In genomic region chr15:102386640-102387039, GRCm38 (mm10) we compare ENCODE assay signal across 18 mouse cellular contexts. TPM values are rescaled to one million over a fixed set of nuclear protein-coding genes. Genes with fewer than 3 reads are reported as not detected.
DNase-seq lines count a peak whose midpoint lies in the region; ATAC-seq and TF ChIP-seq lines count a peak whose summit lies in the region.
"Had no signal": no experiment of that assay in that cellular context is flagged by ENCODE, and none has a peak within 500 bp of the region (broad histone marks: within the 10 kb centered on the region; RNA-seq: fewer than 3 reads in every experiment).

No protein-coding gene starts in this region.

- no peaks in the 10 kb centered on the region for H3K9me3 ChIP-seq in liver, embryonic 11.5 days (ENCODE audit: control insufficient read depth, low read length)
- no peaks in the 10 kb centered on the region for H3K9me3 ChIP-seq in MEL (replicated peaks; ENCODE audit: insufficient read depth, low read length)
- H3K9me3 ChIP-seq in midbrain, embryonic 14.5 days (ENCODE audit: control insufficient read depth, low read length): no peaks in the 10 kb centered on the region
- H3K9me3 ChIP-seq: forebrain, embryonic 13.5 days; limb, embryonic 13.5 days; midbrain, embryonic 10.5 days; neural tube, embryonic 13.5 days had no signal

- ATAC-seq in liver, embryonic 11.5 days (replicated peaks; ENCODE audit: low FRiP score): no peak
- peak; percentile 68 for ATAC-seq in megakaryocyte-erythroid progenitor cell, adult 5-6 weeks (replicated peaks; ENCODE audit: low FRiP score, low TSS enrichment, poor library complexity, severe bottlenecking)
- no peak for ATAC-seq in midbrain, embryonic 14.5 days (ENCODE audit: low FRiP score, low TSS enrichment)
- ATAC-seq: forebrain, embryonic 13.5 days; inflammation-experienced regulatory T-cells, adult 6 months; lung, postnatal 0 days had no signal

- no peak overlapping the region for H3K4me3 ChIP-seq in liver, embryonic 11.5 days (ENCODE audit: low read depth, low read length)
- peak overlapping the region; percentile 24 to 45 for H3K4me3 ChIP-seq in MEL (ENCODE audit: control insufficient read depth in 1 of 2, insufficient read depth in 1 of 2, low read depth in 2 of 2, low read length in 2 of 2)
- H3K4me3 ChIP-seq in midbrain, embryonic 14.5 days (replicated peaks; ENCODE audit: low read depth, low read length): no peak overlapping the region
- H3K4me3 ChIP-seq: forebrain, embryonic 13.5 days; limb, embryonic 13.5 days; midbrain, embryonic 10.5 days; neural tube, embryonic 13.5 days had no signal

- H3K4me2 ChIP-seq in liver, embryonic 11.5 days: no peak overlapping the region; the same call in 1 of the 2 replicates
- H3K4me2 ChIP-seq in midbrain, embryonic 14.5 days (ENCODE audit: low read length): no peak overlapping the region
- H3K4me2 ChIP-seq: forebrain, embryonic 13.5 days; limb, embryonic 13.5 days; neural tube, embryonic 13.5 days had no signal

- TF ChIP-seq CTCF in MEL (IDR thresholded peaks at IDR 0.05 in 2 of 3, conservative IDR thresholded peaks at IDR 0.05 in 1 of 3; ENCODE audit: control insufficient read depth in 1 of 3, insufficient read depth in 1 of 3, low read depth in 2 of 3, low read length in 3 of 3, poor library complexity in 1 of 3, severe bottlenecking in 1 of 3): no peak

- TF ChIP-seq POLR2A in MEL (IDR thresholded peaks at IDR 0.05; ENCODE audit: control insufficient read depth in 1 of 2, insufficient read depth in 1 of 2, low read depth in 1 of 2, low read length in 2 of 2, poor library complexity in 1 of 2): no peak

- peak; percentile 73 for DNase-seq in liver
- no peak for DNase-seq in liver, embryonic 11.5 days (ENCODE audit: low spot score)
- DNase-seq in MEL (ENCODE audit: low read depth, low spot score): peak; percentile 87
- DNase-seq in induced T-regulatory cell, adult 2 months (ENCODE audit: low read depth): peak; percentile 59
- no peak for DNase-seq in urinary bladder, postnatal 36 days (ENCODE audit: low spot score in 2 of 2)
- DNase-seq in midbrain, embryonic 14.5 days: no peak
- DNase-seq in adrenal gland, adult 18-20 months (ENCODE audit: low spot score in 2 of 2): no peak
- DNase-seq: cerebellum, postnatal 14 days; kidney, adult 8-10 months; layer of hippocampus, adult 9-11 months; thymus, adult 2 months had no signal

- TF ChIP-seq RAD21 in MEL (IDR thresholded peaks at IDR 0.05; ENCODE audit: low read depth, low read length): no peak

- H3K4me1 ChIP-seq in liver, embryonic 11.5 days (replicated peaks; ENCODE audit: control insufficient read depth, insufficient read depth, low read length): peaks cover 6% of the 10 kb centered on the region
- H3K4me1 ChIP-seq in MEL (ENCODE audit: control insufficient read depth in 1 of 2, insufficient read depth in 2 of 2, low read length in 2 of 2): peaks cover 2 to 7% of the 10 kb centered on the region in 2 experiments; a peak in 3 of 4 replicates
- H3K4me1 ChIP-seq in midbrain, embryonic 14.5 days (ENCODE audit: control insufficient read depth, insufficient read depth, low read length): no peaks in the 10 kb centered on the region
- H3K4me1 ChIP-seq: forebrain, embryonic 13.5 days; limb, embryonic 13.5 days; midbrain, embryonic 10.5 days had no signal

- TF ChIP-seq EP300 in MEL (IDR thresholded peaks at IDR 0.05; ENCODE audit: low read depth in 1 of 2, low read length in 2 of 2): no peak

- H3K27ac ChIP-seq in liver, embryonic 11.5 days (ENCODE audit: low read depth, low read length): no peak overlapping the region
- no peak overlapping the region for H3K27ac ChIP-seq in MEL (ENCODE audit: control insufficient read depth, low read depth, low read length)
- H3K27ac ChIP-seq in midbrain, embryonic 14.5 days (replicated peaks; ENCODE audit: low read depth, low read length): no peak overlapping the region
- H3K27ac ChIP-seq: forebrain, embryonic 13.5 days; limb, embryonic 13.5 days; midbrain, embryonic 10.5 days; neural tube, embryonic 13.5 days had no signal

- 46% methylated on average over 9 of the region's 9 CpGs for WGBS in liver, embryonic 11.5 days
- 61% methylated on average over 9 of the region's 9 CpGs for WGBS in midbrain, embryonic 14.5 days

- H3K9ac ChIP-seq in liver, embryonic 11.5 days (ENCODE audit: low read depth, low read length): no peak overlapping the region
- H3K9ac ChIP-seq in MEL (ENCODE audit: control insufficient read depth, low read depth, low read length, poor library complexity, severe bottlenecking): no peak overlapping the region
- no peak overlapping the region for H3K9ac ChIP-seq in midbrain, embryonic 14.5 days (replicated peaks; ENCODE audit: low read length)
- H3K9ac ChIP-seq: forebrain, embryonic 13.5 days; limb, embryonic 13.5 days; neural tube, embryonic 13.5 days had no signal

- no peaks in the 10 kb centered on the region for H3K36me3 ChIP-seq in liver, embryonic 11.5 days (ENCODE audit: control insufficient read depth, insufficient read depth, low read length)
- H3K36me3 ChIP-seq in MEL (ENCODE audit: control insufficient read depth in 1 of 2, insufficient read depth in 2 of 2, low read length in 2 of 2): peaks cover 0 to 5% of the 10 kb centered on the region in 2 experiments; a peak in 2 of 4 replicates
- H3K36me3 ChIP-seq in midbrain, embryonic 14.5 days (ENCODE audit: control insufficient read depth, insufficient read depth, low read length): no peaks in the 10 kb centered on the region
- H3K36me3 ChIP-seq: limb, embryonic 13.5 days; midbrain, embryonic 10.5 days; neural tube, embryonic 13.5 days had no signal

- H3K27me3 ChIP-seq in liver, embryonic 11.5 days (replicated peaks; ENCODE audit: control insufficient read depth, insufficient read depth, low read length): no peaks in the 10 kb centered on the region
- no peaks in the 10 kb centered on the region for H3K27me3 ChIP-seq in MEL (ENCODE audit: control insufficient read depth in 1 of 2, insufficient read depth in 2 of 2, low read length in 2 of 2)
- H3K27me3 ChIP-seq in midbrain, embryonic 14.5 days (ENCODE audit: control insufficient read depth, insufficient read depth, low read length): no peaks in the 10 kb centered on the region
- H3K27me3 ChIP-seq: limb, embryonic 13.5 days; neural tube, embryonic 13.5 days had no signal

- no peaks in the 10 kb centered on the region for H3K79me2 ChIP-seq in MEL (ENCODE audit: control insufficient read depth, insufficient read depth, low read length, poor library complexity)

TF ChIP-seq in MEL, 35 proteins besides CTCF, POLR2A, EP300 and RAD21 (continues in another document):
- no peak for TF ChIP-seq TBP (IDR thresholded peaks at IDR 0.05; ENCODE audit: low read depth, low read length)

RNA-seq across cellular contexts. Expression of gene Sp1, which starts 19.3 kb away (rescaled TPM):
- 9.7 and 10.6 TPM in 2 replicates for polyA plus RNA-seq in liver, embryonic 11.5 days (2014; fragmentation: Nextera tagmentation; extraction: Ambion mirVana)
- total RNA-seq in MEL (2012; rRNA removed): 16.3 and 22.0 TPM in 2 replicates
- polyA plus RNA-seq in MEL (2012; ENCODE audit: insufficient read depth in 1 of 2, insufficient read length in 2 of 2, low read depth in 1 of 2, low replicate concordance in 2 of 2, missing spikeins in 1 of 2): 10 to 100 TPM; 47.2 to 92.3 TPM
- total RNA-seq in megakaryocyte-erythroid progenitor cell, adult 5-6 weeks (2014; fragmentation: Nextera tagmentation): 68.0 and 80.3 TPM in 2 replicates
- 45.0 and 62.2 TPM in 2 replicates for total RNA-seq in megakaryocyte-erythroid progenitor cell, adult 5-6 weeks (2017)
- polyA plus RNA-seq in midbrain, embryonic 14.5 days (2014; fragmentation: Nextera tagmentation; extraction: Ambion mirVana): 6.0 and 7.4 TPM in 2 replicates
- 10 to 100 TPM; 61.1 to 62.1 TPM for total RNA-seq in adrenal gland, adult 18-20 months (2021)

RNA-seq across cellular contexts. Expression of gene Sp7, which starts 19.7 kb away (rescaled TPM):
- polyA plus RNA-seq in liver, embryonic 11.5 days (2014; fragmentation: Nextera tagmentation; extraction: Ambion mirVana): 0.57 and 1.5 TPM in 2 replicates
- total RNA-seq in MEL (2012; rRNA removed): not detected in 2 replicates
- polyA plus RNA-seq in MEL (2012; ENCODE audit: insufficient read depth in 1 of 2, insufficient read length in 2 of 2, low read depth in 1 of 2, low replicate concordance in 2 of 2, missing spikeins in 1 of 2): not detected
- total RNA-seq in megakaryocyte-erythroid progenitor cell, adult 5-6 weeks (2014; fragmentation: Nextera tagmentation): not detected in 2 replicates
- total RNA-seq in megakaryocyte-erythroid progenitor cell, adult 5-6 weeks (2017): not detected in 2 replicates
- 0.21 TPM in 1 of 2 replicates, not detected in the other for polyA plus RNA-seq in midbrain, embryonic 14.5 days (2014; fragmentation: Nextera tagmentation; extraction: Ambion mirVana)
- under 1 TPM in 1 of 2 experiments, not detected in 1; 0.10 TPM for total RNA-seq in adrenal gland, adult 18-20 months (2021)
- polyA plus RNA-seq: inflammation-experienced regulatory T-cells, adult 6 months; lung, postnatal 0 days had no signal

RNA-seq across cellular contexts. Expression of gene Aaas, which starts 36.1 kb away (rescaled TPM):
- polyA plus RNA-seq in liver, embryonic 11.5 days (2014; fragmentation: Nextera tagmentation; extraction: Ambion mirVana): 99.3 and 108 TPM in 2 replicates
- total RNA-seq in MEL (2012; rRNA removed): 48.7 and 61.5 TPM in 2 replicates
- polyA plus RNA-seq in MEL (2012; ENCODE audit: insufficient read depth in 1 of 2, insufficient read length in 2 of 2, low read depth in 1 of 2, low replicate concordance in 2 of 2, missing spikeins in 1 of 2): 100 to 1,000 TPM in 1 of 2 experiments, not detected in 1; 205 TPM
- total RNA-seq in megakaryocyte-erythroid progenitor cell, adult 5-6 weeks (2014; fragmentation: Nextera tagmentation): 145 and 165 TPM in 2 replicates
- 179 and 207 TPM in 2 replicates for total RNA-seq in megakaryocyte-erythroid progenitor cell, adult 5-6 weeks (2017)
- polyA plus RNA-seq in midbrain, embryonic 14.5 days (2014; fragmentation: Nextera tagmentation; extraction: Ambion mirVana): 27.6 and 30.6 TPM in 2 replicates
- total RNA-seq in adrenal gland, adult 18-20 months (2021): 10 to 100 TPM; 12.0 to 14.7 TPM

RNA-seq across cellular contexts. Expression of gene Myg1, which starts 55.1 kb away (rescaled TPM):
- 97.0 and 104 TPM in 2 replicates for polyA plus RNA-seq in liver, embryonic 11.5 days (2014; fragmentation: Nextera tagmentation; extraction: Ambion mirVana)
- total RNA-seq in MEL (2012; rRNA removed): 126 and 140 TPM in 2 replicates
- 100 to 1,000 TPM; 135 to 292 TPM for polyA plus RNA-seq in MEL (2012; ENCODE audit: insufficient read depth in 1 of 2, insufficient read length in 2 of 2, low read depth in 1 of 2, low replicate concordance in 2 of 2, missing spikeins in 1 of 2)
- total RNA-seq in megakaryocyte-erythroid progenitor cell, adult 5-6 weeks (2014; fragmentation: Nextera tagmentation): 85.2 and 86.5 TPM in 2 replicates
- 60.8 and 73.8 TPM in 2 replicates for total RNA-seq in megakaryocyte-erythroid progenitor cell, adult 5-6 weeks (2017)
- 80.4 and 89.0 TPM in 2 replicates for polyA plus RNA-seq in midbrain, embryonic 14.5 days (2014; fragmentation: Nextera tagmentation; extraction: Ambion mirVana)
- 10 to 100 TPM; 48.9 to 54.7 TPM for total RNA-seq in adrenal gland, adult 18-20 months (2021)

RNA-seq across cellular contexts. Expression of gene Amhr2, which starts 58.5 kb away (rescaled TPM):
- polyA plus RNA-seq in liver, embryonic 11.5 days (2014; fragmentation: Nextera tagmentation; extraction: Ambion mirVana): 1.1 and 1.6 TPM in 2 replicates
- 6.9 and 8.0 TPM in 2 replicates for total RNA-seq in MEL (2012; rRNA removed)
- 10 to 100 TPM in 1 of 2 experiments, not detected in 1; 22.7 TPM for polyA plus RNA-seq in MEL (2012; ENCODE audit: insufficient read depth in 1 of 2, insufficient read length in 2 of 2, low read depth in 1 of 2, low replicate concordance in 2 of 2, missing spikeins in 1 of 2)
- not detected in 2 replicates for total RNA-seq in megakaryocyte-erythroid progenitor cell, adult 5-6 weeks (2014; fragmentation: Nextera tagmentation)
- total RNA-seq in megakaryocyte-erythroid progenitor cell, adult 5-6 weeks (2017): not detected in 2 replicates
- polyA plus RNA-seq in midbrain, embryonic 14.5 days (2014; fragmentation: Nextera tagmentation; extraction: Ambion mirVana): 0.18 and 0.39 TPM in 2 replicates
- 1 to 10 TPM; 1.5 to 2.0 TPM for total RNA-seq in adrenal gland, adult 18-20 months (2021)
- polyA plus RNA-seq: inflammation-experienced regulatory T-cells, adult 6 months had no signal

Comparison
In these comparisons a context has a peak if more than half of its experiments do, and no peak if none do; other contexts are left out.
1. DNase-seq: peak in liver (single experiment), MEL (single experiment) and induced T-regulatory cell, adult 2 months (single experiment); none in liver, embryonic 11.5 days (single experiment), urinary bladder, postnatal 36 days (0 of 2), midbrain, embryonic 14.5 days (single experiment) and adrenal gland, adult 18-20 months (0 of 2).
2. H3K4me3 ChIP-seq: peak in MEL (2 of 2); none in liver, embryonic 11.5 days (single experiment) and midbrain, embryonic 14.5 days (single experiment).